Mouse (Mus musculus): Measurements from ENCODE around the gene Themis. TPM values are rescaled to one million over a fixed set of nuclear protein-coding genes. Genes with fewer than 3 reads are reported as not detected.

Gene Themis
- polyA plus RNA-seq, 1 experiment, result not detected

- no peak overlapping the region for H3K4me3 ChIP-seq (replicated peaks; ENCODE audit: insufficient read depth, low read depth, low read length)
- H3K4me1 ChIP-seq (ENCODE audit: control insufficient read depth, insufficient read depth, low read length), result no peaks in the 10 kb centered on the region
- H3K27ac ChIP-seq (ENCODE audit: insufficient read depth, low read length), result no peak overlapping the region
- TF ChIP-seq CTCF (IDR thresholded peaks at IDR 0.05; ENCODE audit: borderline replicate concordance, insufficient read depth, low read depth, low read length), result peak; percentile 45; the same call in 1 of the 2 replicates
- no peak for TF ChIP-seq POLR2A (IDR thresholded peaks at IDR 0.05; ENCODE audit: borderline replicate concordance, insufficient read depth, low read length)
- H3K27me3 ChIP-seq (ENCODE audit: control insufficient read depth, insufficient read depth, low read length), result no peaks in the 10 kb centered on the region
- WGBS, result 10% methylated on average over 2 of the region's 2 CpGs
- peak in 1 of 2 experiments; percentile 18 for DNase-seq
Observed at GRCm38 (mm10) chr10:28730122-28730521, 62.0 kb downstream of the Themis start.

GRCm38 (mm10) chr10:28737953-28738352, 69.8 kb downstream of the Themis start:
- Histone ChIP-seq H3K4me1 (ENCODE audit: control insufficient read depth, insufficient read depth, low read length) (no peaks in the 10 kb centered on the region), H3K4me3 (replicated peaks; ENCODE audit: insufficient read depth, low read depth, low read length) (no peak overlapping the region), H3K27me3 (ENCODE audit: control insufficient read depth, insufficient read depth, low read length) (no peaks in the 10 kb centered on the region), H3K27ac (ENCODE audit: insufficient read depth, low read length) (no peak overlapping the region)
- WGBS, result 86% methylated on average over 1 of the region's 1 CpGs
- TF ChIP-seq POLR2A (IDR thresholded peaks at IDR 0.05; ENCODE audit: borderline replicate concordance, insufficient read depth, low read length), result no peak
- TF ChIP-seq CTCF (IDR thresholded peaks at IDR 0.05; ENCODE audit: borderline replicate concordance, insufficient read depth, low read depth, low read length), result no peak
- DNase-seq, result no peak

- Histone ChIP-seq H3K4me1 (ENCODE audit: control insufficient read depth, insufficient read depth, low read length) (no peaks in the 10 kb centered on the region), H3K27me3 (ENCODE audit: control insufficient read depth, insufficient read depth, low read length) (no peaks in the 10 kb centered on the region), H3K4me3 (replicated peaks; ENCODE audit: insufficient read depth, low read depth, low read length) (no peak overlapping the region), H3K27ac (ENCODE audit: insufficient read depth, low read length) (no peak overlapping the region)
- DNase-seq, result no peak
- no peak for TF ChIP-seq CTCF (IDR thresholded peaks at IDR 0.05; ENCODE audit: borderline replicate concordance, insufficient read depth, low read depth, low read length)
Observed at GRCm38 (mm10) chr10:28746426-28746825, 78.3 kb downstream of the Themis start.

- no peak overlapping the region for H3K27ac ChIP-seq (ENCODE audit: insufficient read depth, low read length)
- WGBS, result 72% methylated on average over 2 of the region's 2 CpGs
- H3K27me3 ChIP-seq (ENCODE audit: control insufficient read depth, insufficient read depth, low read length), result no peaks in the 10 kb centered on the region
- no peak for TF ChIP-seq POLR2A (IDR thresholded peaks at IDR 0.05; ENCODE audit: borderline replicate concordance, insufficient read depth, low read length)
- TF ChIP-seq CTCF (IDR thresholded peaks at IDR 0.05; ENCODE audit: borderline replicate concordance, insufficient read depth, low read depth, low read length), result no peak
- no peaks in the 10 kb centered on the region for H3K4me1 ChIP-seq (ENCODE audit: control insufficient read depth, insufficient read depth, low read length)
- no peak overlapping the region for H3K4me3 ChIP-seq (replicated peaks; ENCODE audit: insufficient read depth, low read depth, low read length)
- DNase-seq, result no peak
Observed at GRCm38 (mm10) chr10:28753321-28753720, 85.2 kb downstream of the Themis start.

- no peak for TF ChIP-seq CTCF (IDR thresholded peaks at IDR 0.05; ENCODE audit: borderline replicate concordance, insufficient read depth, low read depth, low read length)
- TF ChIP-seq POLR2A (IDR thresholded peaks at IDR 0.05; ENCODE audit: borderline replicate concordance, insufficient read depth, low read length), result no peak
- Histone ChIP-seq H3K4me1 (ENCODE audit: control insufficient read depth, insufficient read depth, low read length) (no peaks in the 10 kb centered on the region), H3K4me3 (replicated peaks; ENCODE audit: insufficient read depth, low read depth, low read length) (no peak overlapping the region), H3K27me3 (ENCODE audit: control insufficient read depth, insufficient read depth, low read length) (no peaks in the 10 kb centered on the region), H3K27ac (ENCODE audit: insufficient read depth, low read length) (no peak overlapping the region)
- peak in 1 of 2 experiments; percentile 5 for DNase-seq
Observed at GRCm38 (mm10) chr10:28754927-28755326, 86.8 kb downstream of the Themis start.

GRCm38 (mm10) chr10:28776777-28777402, 108.7 kb downstream of the Themis start:
- H3K27ac ChIP-seq (ENCODE audit: insufficient read depth, low read length), result no peak overlapping the region
- no peaks in the 10 kb centered on the region for H3K4me1 ChIP-seq (ENCODE audit: control insufficient read depth, insufficient read depth, low read length)
- no peak for DNase-seq
- no peak overlapping the region for H3K4me3 ChIP-seq (replicated peaks; ENCODE audit: insufficient read depth, low read depth, low read length)
- 86% methylated on average over 5 of the region's 5 CpGs for WGBS
- TF ChIP-seq CTCF (IDR thresholded peaks at IDR 0.05; ENCODE audit: borderline replicate concordance, insufficient read depth, low read depth, low read length) (no peak), POLR2A (IDR thresholded peaks at IDR 0.05; ENCODE audit: borderline replicate concordance, insufficient read depth, low read length) (no peak)
- no peaks in the 10 kb centered on the region for H3K27me3 ChIP-seq (ENCODE audit: control insufficient read depth, insufficient read depth, low read length)

- DNase-seq, result no peak
- 82% methylated on average over 4 of the region's 4 CpGs for WGBS
- no peak for TF ChIP-seq CTCF (IDR thresholded peaks at IDR 0.05; ENCODE audit: borderline replicate concordance, insufficient read depth, low read depth, low read length)
- no peak for TF ChIP-seq POLR2A (IDR thresholded peaks at IDR 0.05; ENCODE audit: borderline replicate concordance, insufficient read depth, low read length)
Observed at GRCm38 (mm10) chr10:28799469-28799868, 131.3 kb downstream of the Themis start.

GRCm38 (mm10) chr10:28805160-28805559, 137.0 kb downstream of the Themis start:
- no peak overlapping the region for H3K4me3 ChIP-seq (replicated peaks; ENCODE audit: insufficient read depth, low read depth, low read length)
- TF ChIP-seq CTCF (IDR thresholded peaks at IDR 0.05; ENCODE audit: borderline replicate concordance, insufficient read depth, low read depth, low read length), result no peak
- TF ChIP-seq POLR2A (IDR thresholded peaks at IDR 0.05; ENCODE audit: borderline replicate concordance, insufficient read depth, low read length), result no peak
- no peak overlapping the region for H3K27ac ChIP-seq (ENCODE audit: insufficient read depth, low read length)
- no peaks in the 10 kb centered on the region for H3K4me1 ChIP-seq (ENCODE audit: control insufficient read depth, insufficient read depth, low read length)
- DNase-seq, result no peak
- 84% methylated on average over 3 of the region's 3 CpGs for WGBS
- no peaks in the 10 kb centered on the region for H3K27me3 ChIP-seq (ENCODE audit: control insufficient read depth, insufficient read depth, low read length)

More at GRCm38 (mm10) chr10:28799469-28799868, 131.3 kb downstream of the Themis start:
- H3K4me1 ChIP-seq (ENCODE audit: control insufficient read depth, insufficient read depth, low read length), result no peaks in the 10 kb centered on the region
- H3K27ac ChIP-seq (ENCODE audit: insufficient read depth, low read length), result no peak overlapping the region
- no peak overlapping the region for H3K4me3 ChIP-seq (replicated peaks; ENCODE audit: insufficient read depth, low read depth, low read length)
- no peaks in the 10 kb centered on the region for H3K27me3 ChIP-seq (ENCODE audit: control insufficient read depth, insufficient read depth, low read length)
